Mouse (Mus musculus) lung, postnatal 0 days (tissue): ENCODE results near the gene Atp5g3. TPM values are rescaled to one million over a fixed set of nuclear protein-coding genes. Genes with fewer than 3 reads are reported as not detected.

Experiments
- ATAC-seq: fragments of 200-750 bp; cut with Nextera tagmentation; 2 replicates; pipeline ENCODE4 v1.8.0; 2017; ENCODE audit warnings: moderate library complexity
- DNase-seq: peaks from one replicate; pipeline ENCODE4 v3.0.0-alpha.2; 2016; ENCODE audit warnings: low spot score
- H3K27ac ChIP-seq: fragments of 300-500 bp; sonication (generic); 2 replicates; pipeline ENCODE4 v1.5.1; 2014; ENCODE audit warnings: antibody characterized with exemption, mild to moderate bottlenecking, low read length, mixed read lengths
- H3K27me3 ChIP-seq: fragments of 300-500 bp; sonication (generic); replicated peaks from 2 replicates; pipeline ENCODE4 v1.6.1; 2014; ENCODE audit warnings: low read length, mixed read lengths; ENCODE audit not compliant: insufficient read depth
- H3K36me3 ChIP-seq: fragments of 300-500 bp; sonication (generic); 2 replicates; pipeline ENCODE4 v1.6.1; 2014; ENCODE audit warnings: low read length, mixed read lengths; ENCODE audit not compliant: insufficient read depth
- H3K4me1 ChIP-seq: fragments of 300-500 bp; sonication (generic); 2 replicates; pipeline ENCODE4 v1.6.1; 2014; ENCODE audit warnings: antibody characterized with exemption, low read depth, low read length, mixed read lengths; ENCODE audit not compliant: insufficient read depth
- H3K4me2 ChIP-seq: fragments of 300-500 bp; sonication (generic); replicated peaks from 2 replicates; pipeline ENCODE4 v1.6.1; 2014; ENCODE audit warnings: low read depth, mild to moderate bottlenecking, low read length, moderate library complexity, mixed read lengths
- H3K4me3 ChIP-seq: fragments of 300-500 bp; sonication (generic); 2 replicates; pipeline ENCODE4 v1.5.1; 2014; ENCODE audit warnings: low read depth, low read length
- H3K9ac ChIP-seq: fragments of 300-500 bp; sonication (generic); replicated peaks from 2 replicates; pipeline ENCODE4 v1.6.1; 2014; ENCODE audit warnings: low read depth, mild to moderate bottlenecking
- H3K9me3 ChIP-seq: fragments of 300-500 bp; sonication (generic); 2 replicates; pipeline ENCODE4 v1.6.1; 2016; ENCODE audit warnings: low read length, mixed read lengths
- CTCF ChIP-seq: IDR thresholded peaks from 2 replicates; pipeline ENCODE4 v1.5.1; 2016; ENCODE audit warnings: antibody characterized with exemption, mild to moderate bottlenecking
- EP300 ChIP-seq: IDR thresholded peaks from 2 replicates; pipeline ENCODE4 v1.6.1; 2016; ENCODE audit warnings: antibody characterized with exemption, mild to moderate bottlenecking, control low read depth
- WGBS: fragments of 180-500 bp; shearing (Covaris S2); extraction: QIAGEN DNeasy Blood & Tissue Kit; methylation state at CpG from one replicate; pipeline ENCODE4 v1.1.7; 2014; 5-methylcytosine and 5-hydroxymethylcytosine counted together
- polyA plus RNA-seq: library from polyadenylated mRNA; unstranded; fragments of >200 nt; fragmentation: Nextera tagmentation; extraction: Ambion mirVana; gene quantifications from 2 replicates; pipeline ENCODE4 v1.2.1, GENCODE M21; 2015

Gene Atp5g3
- polyA plus RNA-seq, 1 experiment from 2014 or later = 832 TPM

- no peak overlapping the region for H3K9ac ChIP-seq
- TF ChIP-seq EP300 = no peak
- no peak for TF ChIP-seq CTCF
Observed at GRCm38 (mm10) chr2:73860046-73860624, 51.0 kb downstream of the Atp5g3 start.

More at GRCm38 (mm10) chr2:73860046-73860624, 51.0 kb downstream of the Atp5g3 start:
- ATAC-seq (no peak), DNase-seq (no peak)
- no peak overlapping the region for H3K27ac ChIP-seq
- no peaks in the 10 kb centered on the region for H3K36me3 ChIP-seq
- H3K9me3 ChIP-seq = no peaks in the 10 kb centered on the region
- H3K27me3 ChIP-seq = no peaks in the 10 kb centered on the region
- H3K4me2 ChIP-seq = no peak overlapping the region
- 68% methylated on average over 4 of the region's 4 CpGs for WGBS
- H3K4me1 ChIP-seq = no peaks in the 10 kb centered on the region
- H3K4me3 ChIP-seq = no peak overlapping the region

Other genes with a start within 250 kb of the Atp5g3 start
- gene Chn1, start 136.0 kb downstream of the Atp5g3 start, polyA plus RNA-seq = 26.9 and 27.6 TPM in 2 replicates
- gene Atf2, start 18.7 kb downstream of the Atp5g3 start, polyA plus RNA-seq = 28.4 and 31.0 TPM in 2 replicates